Mouse (Mus musculus) liver, adult 2 months (tissue): ENCODE measurements around the gene Slco1a5. TPM values are rescaled to one million over a fixed set of nuclear protein-coding genes. Genes with fewer than 3 reads are reported as not detected.

ENCODE experiments used
- DNase-seq: peaks from one replicate; pipeline ENCODE4 v3.0.0-alpha.2; 2011; ENCODE audit warnings: low read depth, low spot score; ENCODE audit errors: extremely low read depth
- H3K27ac ChIP-seq: fragments of 200-500 bp; replicated peaks from 2 replicates; pipeline ENCODE4 v1.5.1; 2012; ENCODE audit warnings: low read depth, mild to moderate bottlenecking, control low read depth, inconsistent platforms, low read length; ENCODE audit not compliant: insufficient read depth
- H3K27me3 ChIP-seq: fragments of 200-500 bp; 2 replicates; pipeline ENCODE4 v1.6.1; 2012; ENCODE audit warnings: mild to moderate bottlenecking, moderate library complexity, low read length, inconsistent platforms; ENCODE audit not compliant: control insufficient read depth, insufficient read depth
- H3K36me3 ChIP-seq: fragments of 200-500 bp; 2 replicates; pipeline ENCODE4 v1.6.1; 2012; ENCODE audit warnings: low read length, inconsistent platforms; ENCODE audit not compliant: control insufficient read depth, insufficient read depth
- H3K4me1 ChIP-seq: fragments of 200-500 bp; 2 replicates; pipeline ENCODE4 v1.6.1; 2011; ENCODE audit warnings: low read length; ENCODE audit not compliant: control insufficient read depth, insufficient read depth
- H3K4me3 ChIP-seq: fragments of 200-500 bp; 2 replicates; pipeline ENCODE4 v1.5.1; 2011; ENCODE audit warnings: low read depth, mild to moderate bottlenecking, control low read depth, low read length, moderate library complexity; ENCODE audit not compliant: insufficient read depth
- H3K79me2 ChIP-seq: fragments of 200-500 bp; 2 replicates; pipeline ENCODE4 v1.6.1; 2012; ENCODE audit warnings: inconsistent platforms, mild to moderate bottlenecking, low read length, moderate library complexity; ENCODE audit not compliant: control insufficient read depth, insufficient read depth
- H3K9ac ChIP-seq: fragments of 200-500 bp; 2 replicates; pipeline ENCODE4 v1.6.1; 2012; ENCODE audit warnings: low read depth, mild to moderate bottlenecking, control low read depth, inconsistent platforms, low read length
- CTCF ChIP-seq: fragments of 200-500 bp; IDR thresholded peaks from 2 replicates; pipeline ENCODE4 v1.5.1; 2011; ENCODE audit warnings: low read depth, low read length, control low read depth
- POLR2A ChIP-seq: fragments of 200-500 bp; IDR thresholded peaks from 2 replicates; pipeline ENCODE4 v1.6.1; 2011; ENCODE audit warnings: low read length, control low read depth; ENCODE audit not compliant: insufficient read depth; ENCODE audit errors: extremely low read depth
- WGBS: fragments of 180-500 bp; shearing (Covaris S2); methylation state at CpG from one replicate; pipeline ENCODE4 v1.1.7; 2018; 5-methylcytosine and 5-hydroxymethylcytosine counted together
- polyA plus RNA-seq: library from polyadenylated mRNA; depleted of rRNA; stranded (reverse); fragments of >200 nt; gene quantifications from 2 replicates; pipeline ENCODE4 v1.2.3, GENCODE M21; 2012; rRNA removed
- total RNA-seq: library from RNA; depleted of rRNA; stranded (reverse); fragments of >200 nt; gene quantifications from 2 replicates; pipeline ENCODE4 v1.2.3, GENCODE M21; 2014; rRNA removed

Slco1a5 gene
- total and polyA plus RNA-seq, 2 experiments: not detected

GRCm38 (mm10) chr6:142200524-142200923 lies 122.3 kb downstream of the Slco1a5 start:
- Histone ChIP-seq H3K36me3 (no peaks in the 10 kb centered on the region), H3K4me1 (no peaks in the 10 kb centered on the region), H3K4me3 (no peak overlapping the region), H3K27ac (no peak overlapping the region), H3K27me3 (no peaks in the 10 kb centered on the region), H3K79me2 (no peaks in the 10 kb centered on the region), H3K9ac (no peak overlapping the region)
- DNase-seq: no peak
- no peak for TF ChIP-seq POLR2A
- no peak for TF ChIP-seq CTCF

DNA sequence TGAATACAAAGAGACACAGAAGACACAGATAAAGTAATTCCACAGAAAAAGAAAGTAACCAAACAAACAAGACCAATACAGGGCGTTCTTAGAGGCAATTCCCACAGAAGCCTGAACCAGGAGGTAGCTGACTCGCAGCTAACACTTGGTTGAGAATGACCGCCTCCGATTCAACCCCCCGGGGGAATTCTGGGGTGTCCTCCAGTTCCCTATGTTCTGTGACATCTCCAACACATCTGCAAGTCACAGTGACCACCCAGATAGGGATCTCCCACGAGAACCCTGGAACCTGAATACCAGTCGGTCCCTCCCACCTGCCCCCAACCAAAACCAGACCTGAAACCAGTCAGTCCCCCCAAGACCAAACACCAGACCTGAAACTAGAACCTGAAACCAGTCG lies 128.5 kb downstream of the Slco1a5 start:
- H3K4me3 ChIP-seq: no peak overlapping the region
- DNase-seq: no peak
- 87% methylated on average over 8 of the region's 8 CpGs for WGBS
- no peak overlapping the region for H3K9ac ChIP-seq
- H3K79me2 ChIP-seq: no peaks in the 10 kb centered on the region
- H3K4me1 ChIP-seq: no peaks in the 10 kb centered on the region
- no peaks in the 10 kb centered on the region for H3K36me3 ChIP-seq
- TF ChIP-seq CTCF: no peak
- TF ChIP-seq POLR2A: no peak
- no peak overlapping the region for H3K27ac ChIP-seq
- no peaks in the 10 kb centered on the region for H3K27me3 ChIP-seq

DNA sequence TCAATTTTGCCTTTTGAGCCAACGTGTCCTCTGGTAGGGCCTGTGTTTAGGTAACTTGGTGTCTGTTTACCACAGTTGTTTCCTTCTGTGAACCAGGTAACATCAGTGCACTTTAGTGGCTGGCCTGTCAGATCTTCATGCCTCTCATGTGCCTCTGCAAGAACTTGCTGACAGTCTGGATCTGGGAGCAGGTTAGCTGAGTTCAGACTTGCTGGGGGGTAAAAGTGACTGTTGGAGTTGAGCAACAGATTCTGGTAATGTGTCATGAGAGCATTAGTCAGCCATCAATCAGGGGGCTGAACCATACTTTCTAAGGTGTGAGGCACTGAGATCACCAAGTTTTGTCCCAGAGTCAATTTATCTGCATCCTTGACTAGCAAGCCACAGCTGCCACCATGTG lies 130.8 kb downstream of the Slco1a5 start:
- no peak overlapping the region for H3K27ac ChIP-seq
- no peak overlapping the region for H3K4me3 ChIP-seq
- DNase-seq: no peak
- H3K36me3 ChIP-seq: no peaks in the 10 kb centered on the region
- TF ChIP-seq CTCF (no peak), POLR2A (no peak)
- WGBS: 27% methylated on average over 1 of the region's 1 CpGs
- no peak overlapping the region for H3K9ac ChIP-seq
- H3K4me1 ChIP-seq: no peaks in the 10 kb centered on the region
- no peaks in the 10 kb centered on the region for H3K79me2 ChIP-seq
- H3K27me3 ChIP-seq: no peaks in the 10 kb centered on the region

- H3K27ac ChIP-seq: no peak overlapping the region
- TF ChIP-seq CTCF (no peak), POLR2A (no peak)
Measured at GRCm38 (mm10) chr6:142187426-142187825, 135.4 kb downstream of the Slco1a5 start.

GRCm38 (mm10) chr6:142185868-142186415 lies 136.8 kb downstream of the Slco1a5 start:
- no peak overlapping the region for H3K27ac ChIP-seq
- H3K4me3 ChIP-seq: no peak overlapping the region
- DNase-seq: no peak
- no peak overlapping the region for H3K9ac ChIP-seq
- no peaks in the 10 kb centered on the region for H3K36me3 ChIP-seq
- no peak for TF ChIP-seq CTCF
- no peak for TF ChIP-seq POLR2A
- no peaks in the 10 kb centered on the region for H3K27me3 ChIP-seq
- H3K79me2 ChIP-seq: no peaks in the 10 kb centered on the region
- no peaks in the 10 kb centered on the region for H3K4me1 ChIP-seq
- 75% methylated on average over 2 of the region's 2 CpGs for WGBS

More at GRCm38 (mm10) chr6:142187426-142187825, 135.4 kb downstream of the Slco1a5 start:
- Histone ChIP-seq H3K36me3 (no peaks in the 10 kb centered on the region), H3K27me3 (no peaks in the 10 kb centered on the region), H3K79me2 (no peaks in the 10 kb centered on the region), H3K9ac (no peak overlapping the region), H3K4me3 (no peak overlapping the region), H3K4me1 (no peaks in the 10 kb centered on the region)
- WGBS: 74% methylated on average over 3 of the region's 3 CpGs
- DNase-seq: no peak

Other genes starting within 250 kb of the Slco1a5 start
- not detected in 2 replicates for gene Slco1a6, start 114.5 kb downstream of the Slco1a5 start, total RNA-seq
- gene Slco1a6, start 114.5 kb downstream of the Slco1a5 start, polyA plus RNA-seq: not detected in 2 replicates
- gene Iapp, start 24.6 kb downstream of the Slco1a5 start, total RNA-seq: not detected in 2 replicates
- not detected in 2 replicates for gene Iapp, start 24.6 kb downstream of the Slco1a5 start, polyA plus RNA-seq
- gene Pyroxd1, start 22.7 kb upstream of the Slco1a5 start, total RNA-seq: 9.9 and 12.8 TPM in 2 replicates
- gene Pyroxd1, start 22.7 kb upstream of the Slco1a5 start, polyA plus RNA-seq: 3.3 and 4.1 TPM in 2 replicates
- gene Recql, start 64.1 kb upstream of the Slco1a5 start, total RNA-seq: 5.7 and 6.6 TPM in 2 replicates
- gene Recql, start 64.1 kb upstream of the Slco1a5 start, polyA plus RNA-seq: 1.2 and 1.6 TPM in 2 replicates
- gene Golt1b, start 64.2 kb upstream of the Slco1a5 start, total RNA-seq: 2.5 and 3.3 TPM in 2 replicates
- gene Golt1b, start 64.2 kb upstream of the Slco1a5 start, polyA plus RNA-seq: 1.2 and 1.7 TPM in 2 replicates
- not detected in 2 replicates for gene Spx, start 90.5 kb upstream of the Slco1a5 start, total RNA-seq
- not detected in 2 replicates for gene Spx, start 90.5 kb upstream of the Slco1a5 start, polyA plus RNA-seq
- gene Gys2, start 150.1 kb upstream of the Slco1a5 start, total RNA-seq: 171 and 184 TPM in 2 replicates
- 43.1 and 51.7 TPM in 2 replicates for gene Gys2, start 150.1 kb upstream of the Slco1a5 start, polyA plus RNA-seq
- gene Ldhb, start 185.0 kb upstream of the Slco1a5 start, total RNA-seq: 3.9 and 4.2 TPM in 2 replicates
- 2.6 and 2.8 TPM in 2 replicates for gene Ldhb, start 185.0 kb upstream of the Slco1a5 start, polyA plus RNA-seq
- gene Kcnj8, start 248.6 kb upstream of the Slco1a5 start, total RNA-seq: 4.2 and 6.9 TPM in 2 replicates
- 1.8 and 3.0 TPM in 2 replicates for gene Kcnj8, start 248.6 kb upstream of the Slco1a5 start, polyA plus RNA-seq